Mouse (Mus musculus): ENCODE results near the gene Ren1.
A peak's percentile ranks its signal among the peaks of the same experiment; 100 is the strongest.

Ren1 gene

GRCm38 (mm10) chr1:133344357-133344756 is 6.0 kb upstream of the Ren1 start:
- DNase-seq (ENCODE audit: low read depth, low spot score): no peak

GRCm38 (mm10) chr1:133346531-133346930 is 3.8 kb upstream of the Ren1 start:
- no peak for DNase-seq (ENCODE audit: low read depth, low spot score)

- no peak for DNase-seq (ENCODE audit: low read depth, low spot score)
Observed at GRCm38 (mm10) chr1:133347226-133347625, 3.1 kb upstream of the Ren1 start.

GRCm38 (mm10) chr1:133347693-133348520 is 2.4 kb upstream of the Ren1 start:
- no peak for DNase-seq (ENCODE audit: low read depth, low spot score)

- no peak for DNase-seq (ENCODE audit: low read depth, low spot score)
Observed at GRCm38 (mm10) chr1:133351762-133352161, 1.5 kb downstream of the Ren1 start.

- peak; percentile 44 for DNase-seq (ENCODE audit: low read depth, low spot score)
Observed at GRCm38 (mm10) chr1:133353371-133353809, 3.1 kb downstream of the Ren1 start.

GRCm38 (mm10) chr1:133355469-133355868 is 5.2 kb downstream of the Ren1 start:
- DNase-seq (ENCODE audit: low read depth, low spot score): no peak

GRCm38 (mm10) chr1:133355912-133356311 is 5.6 kb downstream of the Ren1 start:
- no peak for DNase-seq (ENCODE audit: low read depth, low spot score)

- DNase-seq (ENCODE audit: low read depth, low spot score): no peak
Observed at GRCm38 (mm10) chr1:133356330-133356729, 6.0 kb downstream of the Ren1 start.

- DNase-seq (ENCODE audit: low read depth, low spot score): no peak
Observed at GRCm38 (mm10) chr1:133361006-133361405, 10.7 kb downstream of the Ren1 start.

GRCm38 (mm10) chr1:133362103-133362502 is 11.8 kb downstream of the Ren1 start:
- DNase-seq (ENCODE audit: low read depth, low spot score): no peak

GRCm38 (mm10) chr1:133363276-133364021 is 13.1 kb downstream of the Ren1 start, which contains the start of gene Etnk2:
Gene Etnk2 (plus strand): TSS chr1:133363572.
- DNase-seq (ENCODE audit: low read depth, low spot score): peak; percentile 57

GRCm38 (mm10) chr1:133364022-133364630 is 13.8 kb downstream of the Ren1 start:
- no peak for DNase-seq (ENCODE audit: low read depth, low spot score)

- DNase-seq (ENCODE audit: low read depth, low spot score): no peak
Observed at GRCm38 (mm10) chr1:133364890-133365289, 14.6 kb downstream of the Ren1 start.

GRCm38 (mm10) chr1:133366951-133367605 is 16.8 kb downstream of the Ren1 start:
- DNase-seq (ENCODE audit: low read depth, low spot score): no peak

GRCm38 (mm10) chr1:133367606-133368488 is 17.5 kb downstream of the Ren1 start:
- no peak for DNase-seq (ENCODE audit: low read depth, low spot score)

GRCm38 (mm10) chr1:133368644-133369043 is 18.3 kb downstream of the Ren1 start:
- no peak for DNase-seq (ENCODE audit: low read depth, low spot score)

GRCm38 (mm10) chr1:133370352-133370751 is 20.0 kb downstream of the Ren1 start:
- no peak for DNase-seq (ENCODE audit: low read depth, low spot score)

GRCm38 (mm10) chr1:133371431-133371830 is 21.1 kb downstream of the Ren1 start:
- DNase-seq (ENCODE audit: low read depth, low spot score): no peak

- DNase-seq (ENCODE audit: low read depth, low spot score): no peak
Observed at GRCm38 (mm10) chr1:133372113-133372512, 21.8 kb downstream of the Ren1 start.

Measured in retina, postnatal 7 days (tissue).